Mouse (Mus musculus): ENCODE results near the gene Crtap. TPM values are rescaled to one million over a fixed set of nuclear protein-coding genes. Genes with fewer than 3 reads are reported as not detected.
"Not testable (repeated sequence)": the region's sequence is repeated elsewhere in the genome, so short reads cannot be mapped to it uniquely, and the experiment has no call there.

The Crtap gene
- polyA plus RNA-seq, 1 experiment from 2014 or later, result 161 TPM

DNA sequence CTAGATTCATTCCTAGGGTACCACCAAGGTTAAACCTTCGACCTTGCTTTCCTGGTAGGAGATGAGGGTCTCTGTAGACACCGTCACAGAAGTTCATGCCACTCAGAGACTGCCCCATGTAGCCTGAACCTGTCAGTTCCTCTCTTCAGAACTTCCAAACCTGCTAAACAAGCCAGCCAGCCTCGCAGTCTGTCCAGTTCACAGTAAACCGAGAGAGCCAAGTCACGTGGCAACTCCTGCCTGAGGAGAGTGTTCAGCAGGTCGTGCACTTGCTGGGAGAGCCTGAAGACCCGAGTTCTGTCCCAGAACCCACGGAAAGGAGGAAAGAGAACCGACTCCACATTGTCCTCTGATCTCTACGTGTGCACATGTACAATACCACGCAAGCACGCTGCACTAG is 23.4 kb upstream of the Crtap start:
- Histone ChIP-seq H3K36me3 (peaks cover 55% of the 10 kb centered on the region), H3K4me1 (no peaks in the 10 kb centered on the region), H3K9ac (no peak overlapping the region), H3K4me3 (no peak overlapping the region), H3K4me2 (replicated peaks) (no peak overlapping the region), H3K27me3 (no peaks in the 10 kb centered on the region), H3K9me3 (peaks cover 9% of the 10 kb centered on the region; the same call in 1 of the 2 replicates), H3K27ac (no peak overlapping the region)
- WGBS, result 84% methylated on average over 12 of the region's 12 CpGs
- ATAC-seq (ENCODE audit: low FRiP score, low read depth), result no peak

GRCm38 (mm10) chr9:114412406-114412805 is 21.9 kb upstream of the Crtap start:
- 89% methylated on average over 9 of the region's 9 CpGs for WGBS
- H3K9ac ChIP-seq, result no peak overlapping the region
- H3K4me3 ChIP-seq, result no peak overlapping the region
- H3K4me1 ChIP-seq, result no peaks in the 10 kb centered on the region
- H3K9me3 ChIP-seq, result peaks cover 9% of the 10 kb centered on the region; the same call in 1 of the 2 replicates
- ATAC-seq (ENCODE audit: low FRiP score, low read depth), result no peak
- H3K4me2 ChIP-seq (replicated peaks), result no peak overlapping the region
- peaks cover 69% of the 10 kb centered on the region for H3K36me3 ChIP-seq
- H3K27me3 ChIP-seq, result no peaks in the 10 kb centered on the region
- no peak overlapping the region; the same call in 1 of the 2 replicates for H3K27ac ChIP-seq

GRCm38 (mm10) chr9:114411295-114411694 is 20.8 kb upstream of the Crtap start:
- no peaks in the 10 kb centered on the region for H3K27me3 ChIP-seq
- H3K36me3 ChIP-seq, result peaks cover 74% of the 10 kb centered on the region
- peaks cover 9% of the 10 kb centered on the region; the same call in 1 of the 2 replicates for H3K9me3 ChIP-seq
- ATAC-seq (ENCODE audit: low FRiP score, low read depth), result no peak
- H3K4me3 ChIP-seq, result no peak overlapping the region
- 82% methylated on average over 5 of the region's 5 CpGs for WGBS
- no peak overlapping the region for H3K27ac ChIP-seq
- no peak overlapping the region for H3K9ac ChIP-seq
- no peak overlapping the region for H3K4me2 ChIP-seq (replicated peaks)
- H3K4me1 ChIP-seq, result no peaks in the 10 kb centered on the region

DNA sequence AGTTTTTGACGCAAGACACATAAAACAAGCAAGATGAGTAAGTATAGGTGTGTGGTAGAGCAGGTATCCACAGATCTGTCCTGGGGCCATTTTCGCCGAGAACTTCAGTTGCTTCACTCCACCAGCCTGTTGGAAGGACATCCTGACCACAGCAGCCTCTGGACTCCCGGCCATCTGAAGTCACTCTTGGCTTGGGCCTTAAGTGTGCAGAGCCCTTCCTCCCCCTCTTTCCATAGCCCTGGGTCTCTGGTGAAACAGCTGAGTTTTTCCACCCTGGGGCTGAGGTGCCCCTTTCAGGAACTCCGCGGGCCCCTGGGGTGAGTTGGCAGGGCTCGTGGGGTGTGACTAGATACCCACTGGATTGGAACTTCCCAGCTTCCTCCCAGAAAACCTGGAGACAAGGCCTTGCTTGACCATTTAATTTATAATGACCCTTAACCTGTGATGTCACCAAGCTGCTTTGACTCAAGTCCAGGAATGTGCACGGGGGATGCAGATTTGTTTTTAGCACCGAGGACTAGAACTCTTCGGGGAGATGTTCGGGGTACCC is 19.9 kb upstream of the Crtap start:
- peaks cover 83% of the 10 kb centered on the region for H3K36me3 ChIP-seq
- H3K27me3 ChIP-seq, result no peaks in the 10 kb centered on the region
- H3K9ac ChIP-seq, result no peak overlapping the region
- WGBS, result 94% methylated on average over 11 of the region's 11 CpGs
- no peak overlapping the region for H3K4me2 ChIP-seq (replicated peaks)
- H3K4me1 ChIP-seq, result no peaks in the 10 kb centered on the region
- H3K27ac ChIP-seq, result no peak overlapping the region
- no peak overlapping the region for H3K4me3 ChIP-seq
- ATAC-seq (ENCODE audit: low FRiP score, low read depth), result no peak
- H3K9me3 ChIP-seq, result peaks cover 9% of the 10 kb centered on the region; the same call in 1 of the 2 replicates

GRCm38 (mm10) chr9:114407676-114408075 is 17.2 kb upstream of the Crtap start:
- Histone ChIP-seq H3K9me3 (peaks cover 9% of the 10 kb centered on the region; the same call in 1 of the 2 replicates), H3K36me3 (peaks cover 86% of the 10 kb centered on the region), H3K27me3 (no peaks in the 10 kb centered on the region), H3K9ac (no peak overlapping the region), H3K27ac (no peak overlapping the region), H3K4me3 (no peak overlapping the region), H3K4me2 (replicated peaks) (no peak overlapping the region), H3K4me1 (no peaks in the 10 kb centered on the region)
- ATAC-seq (ENCODE audit: low FRiP score, low read depth), result no peak
- WGBS, result 95% methylated on average over 2 of the region's 2 CpGs

DNA sequence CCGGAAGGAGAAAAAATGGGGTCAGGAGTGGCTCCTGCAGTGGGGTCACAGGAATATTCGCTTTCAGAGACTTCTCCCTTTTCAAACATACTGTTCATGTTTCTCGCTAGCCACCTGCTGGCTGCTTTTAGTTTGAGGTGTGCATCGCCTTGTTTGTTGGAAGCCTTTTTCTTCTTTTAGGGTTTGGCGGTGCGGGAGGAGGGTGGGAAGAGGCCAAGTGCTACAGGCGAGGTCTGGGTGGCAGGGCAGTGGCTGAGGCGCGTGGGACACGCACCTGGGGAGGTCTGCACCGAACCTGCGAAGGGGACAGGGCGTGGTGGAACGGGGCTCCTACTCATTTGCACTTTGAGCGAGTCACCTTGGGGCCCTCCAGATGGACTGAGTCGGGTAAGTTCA is 11.2 kb upstream of the Crtap start:
- 2% methylated on average over 16 of the region's 16 CpGs for WGBS
- H3K27me3 ChIP-seq, result no peaks in the 10 kb centered on the region
- H3K9ac ChIP-seq, result peak overlapping the region; percentile 81
- peaks cover 13% of the 10 kb centered on the region for H3K4me1 ChIP-seq
- H3K36me3 ChIP-seq, result peaks cover 29% of the 10 kb centered on the region
- peak overlapping the region; percentile 93 for H3K27ac ChIP-seq
- H3K4me2 ChIP-seq (replicated peaks), result peak overlapping the region; percentile 82
- no peaks in the 10 kb centered on the region for H3K9me3 ChIP-seq
- H3K4me3 ChIP-seq, result peak overlapping the region; percentile 88
- ATAC-seq (ENCODE audit: low FRiP score, low read depth), result no peak; the same call in 1 of the 2 replicates

DNA sequence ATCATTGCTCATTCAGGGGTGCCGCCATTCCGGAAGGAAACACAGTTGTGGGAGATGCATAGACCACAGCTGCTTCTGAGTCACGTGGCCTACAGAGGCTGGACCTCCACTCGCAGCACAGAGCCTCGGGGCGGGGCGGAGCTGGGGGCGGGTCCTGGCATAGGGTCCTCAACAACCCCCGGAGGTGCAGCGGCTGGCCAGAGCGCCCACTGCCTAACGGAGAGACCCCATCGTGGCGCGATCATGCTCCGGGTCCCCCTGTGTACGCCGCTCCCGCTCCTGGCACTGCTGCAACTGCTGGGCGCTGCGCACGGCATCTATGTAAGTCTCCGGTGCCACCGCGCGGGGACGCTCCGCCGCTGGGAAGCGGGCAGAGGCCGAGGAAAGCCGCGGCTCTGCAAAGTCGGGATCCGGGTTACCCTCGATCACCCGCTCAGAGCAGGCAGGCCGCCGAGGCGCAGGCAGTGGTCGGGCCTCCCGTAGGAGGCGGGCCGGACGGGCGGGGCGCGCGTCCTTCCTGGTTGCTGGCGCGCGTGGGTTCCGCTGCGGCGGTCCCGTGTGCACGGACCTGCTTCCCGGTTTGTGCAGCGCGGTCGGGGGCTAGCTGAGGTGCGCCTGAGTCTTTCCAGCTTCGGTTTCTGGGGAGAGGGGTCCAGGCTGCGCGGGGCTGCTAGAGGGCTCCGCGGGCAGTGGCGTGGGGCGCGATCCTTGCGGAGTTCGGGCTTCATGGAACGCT is 10.6 kb upstream of the Crtap start, which contains the start of the genes Glb1 and Tmppe:
Gene Glb1, plus strand, starts transcription at position 128 of the 736 bp plus-strand sequence.
Gene Tmppe, plus strand, starts transcription at position 157 of the 736 bp plus-strand sequence.
- H3K9me3 ChIP-seq, result no peaks in the 10 kb centered on the region
- peak within 1 kb of the TSS; percentile 82 for H3K4me2 ChIP-seq (replicated peaks)
- H3K27me3 ChIP-seq, result no peaks in the 10 kb centered on the region
- peak within 1 kb of the TSS; percentile 81 for H3K9ac ChIP-seq
- H3K27ac ChIP-seq, result peak within 1 kb of the TSS; percentile 93
- peak; percentile 99 for ATAC-seq (ENCODE audit: low FRiP score, low read depth)
- WGBS, result under 1% methylated on average over 73 of the region's 73 CpGs
- H3K36me3 ChIP-seq, result peaks cover 23% of the 10 kb centered on the region
- peaks cover 13% of the 10 kb centered on the region for H3K4me1 ChIP-seq
- peak within 1 kb of the TSS; percentile 88 for H3K4me3 ChIP-seq

GRCm38 (mm10) chr9:114400588-114400948 is 10.1 kb upstream of the Crtap start:
- peaks cover 18% of the 10 kb centered on the region for H3K36me3 ChIP-seq
- peak overlapping the region; percentile 82 for H3K4me2 ChIP-seq (replicated peaks)
- peaks cover 13% of the 10 kb centered on the region for H3K4me1 ChIP-seq
- H3K9me3 ChIP-seq, result no peaks in the 10 kb centered on the region
- H3K9ac ChIP-seq, result peak overlapping the region; percentile 81
- WGBS, result 18% methylated on average over 5 of the region's 5 CpGs
- no peaks in the 10 kb centered on the region for H3K27me3 ChIP-seq
- peak; percentile 46 for ATAC-seq (ENCODE audit: low FRiP score, low read depth)
- peak overlapping the region; percentile 93 for H3K27ac ChIP-seq
- H3K4me3 ChIP-seq, result peak overlapping the region; percentile 88

GRCm38 (mm10) chr9:114399680-114400079 is 9.2 kb upstream of the Crtap start:
- H3K27me3 ChIP-seq, result no peaks in the 10 kb centered on the region

DNA sequence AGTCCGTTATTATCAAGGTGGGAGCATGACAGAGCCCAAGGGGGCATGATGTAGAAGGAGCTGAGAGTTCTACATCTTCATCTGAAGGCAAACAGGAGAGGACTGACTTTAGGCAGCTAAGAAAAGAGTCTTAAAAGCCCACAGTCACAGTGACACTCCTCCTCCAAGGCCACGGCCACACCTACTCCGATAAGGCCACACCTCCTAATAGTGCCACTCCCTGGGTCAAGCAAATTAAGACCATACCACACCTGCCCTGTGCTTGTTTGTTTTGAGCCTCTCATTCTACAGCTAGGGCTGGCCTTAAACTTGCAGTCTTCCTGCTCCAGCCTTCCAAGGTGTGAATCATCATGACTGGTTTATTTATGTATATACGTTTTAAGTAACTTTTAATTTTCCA is 4.8 kb upstream of the Crtap start:
- 77% methylated on average over 4 of the region's 4 CpGs for WGBS
- Histone ChIP-seq H3K27ac (no peak overlapping the region), H3K9ac (no peak overlapping the region), H3K4me1 (peaks cover 4% of the 10 kb centered on the region), H3K4me2 (replicated peaks) (no peak overlapping the region), H3K4me3 (no peak overlapping the region), H3K9me3 (no peaks in the 10 kb centered on the region), H3K36me3 (no peaks in the 10 kb centered on the region), H3K27me3 (no peaks in the 10 kb centered on the region)
- no peak for ATAC-seq (ENCODE audit: low FRiP score, low read depth)

More at GRCm38 (mm10) chr9:114399680-114400079, 9.2 kb upstream of the Crtap start:
- peaks cover 13% of the 10 kb centered on the region for H3K4me1 ChIP-seq
- no peak overlapping the region for H3K4me2 ChIP-seq (replicated peaks)
- ATAC-seq (ENCODE audit: low FRiP score, low read depth), result no peak
- no peak overlapping the region for H3K27ac ChIP-seq
- no peak overlapping the region for H3K4me3 ChIP-seq
- 92% methylated on average over 12 of the region's 12 CpGs for WGBS
- H3K36me3 ChIP-seq, result peaks cover 9% of the 10 kb centered on the region
- H3K9me3 ChIP-seq, result no peaks in the 10 kb centered on the region
- no peak overlapping the region for H3K9ac ChIP-seq

DNA sequence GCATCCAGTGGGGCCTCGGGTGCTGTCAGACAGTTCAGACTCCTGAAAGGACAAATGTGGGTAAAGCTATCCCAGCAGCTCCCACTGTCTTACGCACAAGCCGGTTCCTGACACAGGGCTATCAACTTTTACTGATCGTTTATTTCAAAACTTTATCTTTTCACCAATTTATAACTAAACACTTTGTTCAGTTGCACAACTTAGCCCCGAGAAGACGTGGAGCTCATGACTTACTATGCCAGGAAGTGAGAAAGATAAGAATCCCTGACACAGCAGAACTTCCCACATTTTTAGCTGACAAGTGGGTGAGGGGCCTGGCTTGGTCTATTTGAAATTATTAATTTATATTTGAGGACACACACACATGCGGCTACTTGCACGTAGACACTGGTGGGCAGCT is 4.2 kb upstream of the Crtap start:
- no peak overlapping the region for H3K9ac ChIP-seq
- no peak overlapping the region for H3K4me3 ChIP-seq
- H3K9me3 ChIP-seq, result no peaks in the 10 kb centered on the region
- no peaks in the 10 kb centered on the region for H3K27me3 ChIP-seq
- H3K4me1 ChIP-seq, result peaks cover 4% of the 10 kb centered on the region; the same call in 1 of the 2 replicates
- no peak for ATAC-seq (ENCODE audit: low FRiP score, low read depth)
- 89% methylated on average over 8 of the region's 8 CpGs for WGBS
- no peaks in the 10 kb centered on the region for H3K36me3 ChIP-seq
- H3K27ac ChIP-seq, result no peak overlapping the region
- H3K4me2 ChIP-seq (replicated peaks), result no peak overlapping the region

- H3K27me3 ChIP-seq; H3K4me3 ChIP-seq; H3K4me2 ChIP-seq (replicated peaks); H3K9ac ChIP-seq; ATAC-seq (ENCODE audit: low FRiP score, low read depth); H3K27ac ChIP-seq; H3K9me3 ChIP-seq; H3K4me1 ChIP-seq; H3K36me3 ChIP-seq: not testable (repeated sequence)
- WGBS, result 73% methylated on average over 6 of the region's 6 CpGs
Observed at GRCm38 (mm10) chr9:114394136-114394535, 3.7 kb upstream of the Crtap start.

All from limb, embryonic 13.5 days (tissue).